Mouse (Mus musculus): Measurements from ENCODE around the gene Crhr2.

Gene Crhr2

GRCm38 (mm10) chr6:55043206-55043605 is 89.6 kb downstream of the Crhr2 start:
- DNase-seq: no peak
